Mouse (Mus musculus): ENCODE results near the gene Lrp8. TPM values are rescaled to one million over a fixed set of nuclear protein-coding genes. Genes with fewer than 3 reads are reported as not detected.

Gene Lrp8
- total RNA-seq, 2 experiments from 2014 or later = 2.4 to 2.6 TPM

GRCm38 (mm10) chr4:107807796-107808195, 5.7 kb downstream of the Lrp8 start:
- no peak for DNase-seq (ENCODE audit: low spot score in 2 of 2)

- DNase-seq (ENCODE audit: low spot score in 2 of 2) = no peak
Observed at GRCm38 (mm10) chr4:107808655-107809054, 6.6 kb downstream of the Lrp8 start.

- no peak for DNase-seq (ENCODE audit: low spot score in 2 of 2)
Observed at GRCm38 (mm10) chr4:107811006-107811405, 8.9 kb downstream of the Lrp8 start.

GRCm38 (mm10) chr4:107811716-107812330, 9.8 kb downstream of the Lrp8 start:
- no peak for DNase-seq (ENCODE audit: low spot score in 2 of 2)

GRCm38 (mm10) chr4:107812336-107812735, 10.3 kb downstream of the Lrp8 start:
- no peak for DNase-seq (ENCODE audit: low spot score in 2 of 2)

GRCm38 (mm10) chr4:107816459-107816858, 14.4 kb downstream of the Lrp8 start:
- no peak for DNase-seq (ENCODE audit: low spot score in 2 of 2)

GRCm38 (mm10) chr4:107817463-107817862, 15.4 kb downstream of the Lrp8 start:
- no peak for DNase-seq (ENCODE audit: low spot score in 2 of 2)

- DNase-seq (ENCODE audit: low spot score in 2 of 2) = no peak
Observed at GRCm38 (mm10) chr4:107819990-107820719, 18.1 kb downstream of the Lrp8 start.

GRCm38 (mm10) chr4:107820856-107821619, 19.0 kb downstream of the Lrp8 start:
- no peak for DNase-seq (ENCODE audit: low spot score in 2 of 2)

- no peak for DNase-seq (ENCODE audit: low spot score in 2 of 2)
Observed at GRCm38 (mm10) chr4:107822936-107823411, 20.9 kb downstream of the Lrp8 start.

- no peak for DNase-seq (ENCODE audit: low spot score in 2 of 2)
Observed at GRCm38 (mm10) chr4:107823511-107823910, 21.4 kb downstream of the Lrp8 start.

GRCm38 (mm10) chr4:107828727-107829218, 26.7 kb downstream of the Lrp8 start:
- no peak for DNase-seq (ENCODE audit: low spot score in 2 of 2)

- no peak for DNase-seq (ENCODE audit: low spot score in 2 of 2)
Observed at GRCm38 (mm10) chr4:107829675-107830074, 27.6 kb downstream of the Lrp8 start.

GRCm38 (mm10) chr4:107830189-107830588, 28.1 kb downstream of the Lrp8 start:
- DNase-seq (ENCODE audit: low spot score in 2 of 2) = no peak

GRCm38 (mm10) chr4:107830821-107831221, 28.8 kb downstream of the Lrp8 start:
- DNase-seq (ENCODE audit: low spot score in 2 of 2) = no peak

- DNase-seq (ENCODE audit: low spot score in 2 of 2) = no peak
Observed at GRCm38 (mm10) chr4:107831678-107832077, 29.6 kb downstream of the Lrp8 start.

GRCm38 (mm10) chr4:107833525-107833924, 31.5 kb downstream of the Lrp8 start:
- DNase-seq (ENCODE audit: low spot score in 2 of 2) = no peak

- DNase-seq (ENCODE audit: low spot score in 2 of 2) = no peak
Observed at GRCm38 (mm10) chr4:107834643-107835314, 32.7 kb downstream of the Lrp8 start.

- DNase-seq (ENCODE audit: low spot score in 2 of 2) = no peak
Observed at GRCm38 (mm10) chr4:107835508-107835909, 33.4 kb downstream of the Lrp8 start.

- no peak for DNase-seq (ENCODE audit: low spot score in 2 of 2)
Observed at GRCm38 (mm10) chr4:107836758-107837157, 34.7 kb downstream of the Lrp8 start.

GRCm38 (mm10) chr4:107837910-107838309, 35.8 kb downstream of the Lrp8 start:
- DNase-seq (ENCODE audit: low spot score in 2 of 2) = no peak

Measured in gastrocnemius, postnatal 4 days (tissue).